Mouse (Mus musculus) urinary bladder, postnatal 14 days (tissue): ENCODE data around the gene Tmem52.

Experiments used
- DNase-seq: peaks from one replicate; pipeline ENCODE4 v3.0.0; 2021; ENCODE audit warnings: low spot score

Tmem52 gene

GRCm38 (mm10) chr4:155510981-155511380, 42.1 kb downstream of the Tmem52 start:
- no peak for DNase-seq

GRCm38 (mm10) chr4:155514810-155515209, 45.9 kb downstream of the Tmem52 start:
- DNase-seq: no peak

- no peak for DNase-seq
Observed at GRCm38 (mm10) chr4:155517948-155518517, 49.1 kb downstream of the Tmem52 start.
